Mouse (Mus musculus): ENCODE measurements around the gene Anxa5. TPM values are rescaled to one million over a fixed set of nuclear protein-coding genes. Genes with fewer than 3 reads are reported as not detected.

Gene Anxa5
- polyA plus RNA-seq, 1 experiment from 2014 or later = 115 TPM

DNA sequence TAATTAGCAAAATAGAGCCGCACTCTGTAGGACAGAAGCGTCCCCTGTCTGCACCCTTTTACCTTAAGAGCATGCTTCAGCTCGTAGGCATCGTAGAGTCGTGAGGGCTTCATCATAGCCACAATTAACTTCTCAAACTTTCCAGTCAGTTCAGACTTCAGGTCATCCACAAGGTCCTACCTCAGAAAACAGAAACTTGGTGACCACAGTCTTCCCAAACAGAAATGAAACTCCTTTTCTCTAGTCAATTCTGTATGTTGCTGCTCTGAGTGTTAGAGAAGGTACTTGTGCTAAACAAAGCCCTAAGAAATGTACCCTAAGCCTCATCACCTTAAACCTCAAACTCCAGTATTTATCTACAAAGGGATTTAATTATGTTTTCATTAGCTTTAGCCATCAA lies 13.9 kb downstream of the Anxa5 start:
- DNase-seq (ENCODE audit: low spot score) = no peak
- Histone ChIP-seq H3K27me3 (ENCODE audit: low read depth, poor library complexity, severe bottlenecking) (no peaks in the 10 kb centered on the region), H3K4me1 (0 out of 2 replicates have a peak, but pooled peaks cover 3% of the 10 kb centered on the region), H3K27ac (no peak overlapping the region), H3K4me3 (no peak overlapping the region), H3K9me3 (replicated peaks) (no peaks in the 10 kb centered on the region), H3K36me3 (peaks cover 6% of the 10 kb centered on the region; the same call in 1 of the 2 replicates)
- 75% methylated on average over 5 of the region's 5 CpGs for WGBS

DNA sequence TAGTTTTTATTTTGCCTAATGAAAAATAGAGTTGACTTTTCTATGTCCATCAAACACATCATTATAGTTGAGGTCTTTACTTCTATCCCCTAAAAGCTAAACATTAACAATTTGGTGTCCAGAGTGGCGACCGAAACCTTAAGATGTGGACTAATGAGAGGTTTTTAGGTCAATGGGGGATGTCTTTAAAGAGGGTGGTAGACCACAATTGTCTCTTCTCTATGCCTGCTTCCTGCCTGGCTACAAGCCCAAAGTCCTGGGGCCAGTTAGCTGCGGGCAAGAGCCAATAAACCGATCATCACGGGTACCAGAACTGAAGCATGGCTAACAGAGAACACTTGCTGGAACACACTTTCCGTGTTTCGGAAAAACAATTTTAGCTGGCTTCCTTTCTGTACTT lies 15.0 kb downstream of the Anxa5 start:
- peaks cover 11% of the 10 kb centered on the region; the same call in 1 of the 2 replicates for H3K36me3 ChIP-seq
- 95% methylated on average over 7 of the region's 7 CpGs for WGBS
- H3K27ac ChIP-seq = no peak overlapping the region
- no peaks in the 10 kb centered on the region for H3K9me3 ChIP-seq (replicated peaks)
- no peak for DNase-seq (ENCODE audit: low spot score)
- H3K4me1 ChIP-seq = 0 out of 2 replicates have a peak, but pooled peaks cover 3% of the 10 kb centered on the region
- no peak overlapping the region for H3K4me3 ChIP-seq
- no peaks in the 10 kb centered on the region for H3K27me3 ChIP-seq (ENCODE audit: low read depth, poor library complexity, severe bottlenecking)

DNA sequence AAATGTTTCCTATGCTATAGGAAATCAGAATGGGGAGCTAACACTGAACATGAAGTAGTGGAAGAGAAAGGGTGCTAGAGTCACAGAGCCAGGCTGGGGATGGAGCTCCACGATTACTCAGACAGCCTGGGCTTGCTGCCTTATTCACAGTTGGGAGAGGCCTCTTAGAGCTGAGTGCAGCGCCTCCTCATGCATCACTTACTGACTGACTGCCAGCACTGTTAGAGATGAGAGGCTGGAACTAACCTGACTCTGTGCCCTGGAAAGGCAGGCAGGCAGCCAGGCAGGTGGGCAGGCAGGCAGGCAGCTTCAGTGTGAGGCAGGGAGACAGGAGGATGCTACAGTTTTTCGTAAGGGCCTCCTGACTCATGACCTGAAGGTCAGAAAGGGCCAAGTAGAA lies 20.1 kb downstream of the Anxa5 start:
- no peak overlapping the region for H3K27ac ChIP-seq
- no peaks in the 10 kb centered on the region for H3K27me3 ChIP-seq (ENCODE audit: low read depth, poor library complexity, severe bottlenecking)
- H3K36me3 ChIP-seq = peaks cover 19% of the 10 kb centered on the region
- no peak for DNase-seq (ENCODE audit: low spot score)
- H3K9me3 ChIP-seq (replicated peaks) = no peaks in the 10 kb centered on the region
- no peak overlapping the region for H3K4me3 ChIP-seq
- H3K4me1 ChIP-seq = no peaks in the 10 kb centered on the region
- WGBS = 73% methylated on average over 3 of the region's 3 CpGs

- Histone ChIP-seq H3K27me3 (ENCODE audit: low read depth, poor library complexity, severe bottlenecking) (no peaks in the 10 kb centered on the region), H3K4me3 (no peak overlapping the region), H3K9me3 (replicated peaks) (no peaks in the 10 kb centered on the region), H3K27ac (no peak overlapping the region), H3K4me1 (peaks cover 1% of the 10 kb centered on the region), H3K36me3 (peaks cover 18% of the 10 kb centered on the region)
- WGBS = 93% methylated on average over 8 of the region's 8 CpGs
- no peak for DNase-seq (ENCODE audit: low spot score)
Observed at GRCm38 (mm10) chr3:36455124-36455523, 20.6 kb downstream of the Anxa5 start.

DNA sequence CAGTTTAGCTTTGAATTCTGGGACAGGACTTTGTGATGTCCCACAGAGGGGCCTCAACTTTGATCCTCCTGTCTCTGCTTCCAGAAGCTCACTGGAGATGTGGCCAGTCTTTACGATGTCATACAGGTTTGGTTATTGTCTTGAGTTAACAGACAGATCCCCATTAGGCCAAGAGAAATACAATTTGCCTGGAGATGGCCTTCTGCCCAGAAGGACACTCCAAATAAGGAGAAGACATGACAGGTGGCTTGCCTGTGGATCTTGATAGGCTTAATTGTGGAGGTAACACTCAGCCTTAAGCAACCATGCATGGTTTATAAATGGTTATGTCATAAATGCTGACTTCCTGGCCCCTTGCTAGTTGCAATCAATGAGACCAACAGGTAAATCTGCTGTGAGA lies 23.2 kb downstream of the Anxa5 start:
- Histone ChIP-seq H3K27me3 (ENCODE audit: low read depth, poor library complexity, severe bottlenecking) (no peaks in the 10 kb centered on the region), H3K9me3 (replicated peaks) (no peaks in the 10 kb centered on the region), H3K4me1 (peaks cover 21% of the 10 kb centered on the region), H3K27ac (no peak overlapping the region), H3K4me3 (no peak overlapping the region), H3K36me3 (peaks cover 19% of the 10 kb centered on the region)
- 89% methylated on average over 1 of the region's 1 CpGs for WGBS
- no peak for DNase-seq (ENCODE audit: low spot score)

- Histone ChIP-seq H3K27ac (peak overlapping the region; percentile 75), H3K4me3 (no peak overlapping the region), H3K36me3 (peaks cover 8% of the 10 kb centered on the region; the same call in 1 of the 2 replicates), H3K27me3 (ENCODE audit: low read depth, poor library complexity, severe bottlenecking) (no peaks in the 10 kb centered on the region), H3K9me3 (replicated peaks) (no peaks in the 10 kb centered on the region), H3K4me1 (peaks cover 21% of the 10 kb centered on the region)
- peak; percentile 50 for DNase-seq (ENCODE audit: low spot score)
- WGBS = 31% methylated on average over 20 of the region's 20 CpGs
Observed at GRCm38 (mm10) chr3:36449292-36450165, 26.2 kb downstream of the Anxa5 start.

- H3K36me3 ChIP-seq = 0 out of 2 replicates have a peak, but pooled peaks cover 2% of the 10 kb centered on the region
- H3K4me3 ChIP-seq = no peak overlapping the region
- no peak for DNase-seq (ENCODE audit: low spot score)
- peaks cover 21% of the 10 kb centered on the region for H3K4me1 ChIP-seq
- H3K9me3 ChIP-seq (replicated peaks) = no peaks in the 10 kb centered on the region
- 80% methylated on average over 6 of the region's 6 CpGs for WGBS
- no peak overlapping the region for H3K27ac ChIP-seq
- H3K27me3 ChIP-seq (ENCODE audit: low read depth, poor library complexity, severe bottlenecking) = no peaks in the 10 kb centered on the region
Observed at GRCm38 (mm10) chr3:36446918-36447317, 28.8 kb downstream of the Anxa5 start.

DNA sequence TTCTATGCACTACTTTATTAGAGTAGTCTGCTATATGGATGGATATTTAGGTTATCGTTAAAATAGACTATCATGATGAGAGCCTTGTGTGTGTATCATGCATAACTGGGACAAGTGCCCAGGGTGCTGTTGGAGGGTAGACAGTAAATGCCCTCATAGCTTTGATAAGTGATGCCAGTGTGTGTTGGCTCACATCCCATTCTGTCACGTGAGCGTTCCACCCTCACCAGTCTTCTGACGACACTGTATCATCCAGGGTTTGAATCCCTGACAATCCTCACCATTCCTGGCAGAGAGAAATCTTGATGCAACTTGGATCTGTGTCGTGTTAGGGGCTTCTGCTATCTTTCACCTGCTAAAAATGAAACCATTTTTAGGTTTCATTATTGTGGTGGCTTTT lies 29.2 kb downstream of the Anxa5 start:
- WGBS = 85% methylated on average over 5 of the region's 5 CpGs
- no peaks in the 10 kb centered on the region for H3K27me3 ChIP-seq (ENCODE audit: low read depth, poor library complexity, severe bottlenecking)
- 0 out of 2 replicates have a peak, but pooled peaks cover 2% of the 10 kb centered on the region for H3K36me3 ChIP-seq
- no peak overlapping the region for H3K27ac ChIP-seq
- no peaks in the 10 kb centered on the region for H3K9me3 ChIP-seq (replicated peaks)
- H3K4me3 ChIP-seq = no peak overlapping the region
- no peak for DNase-seq (ENCODE audit: low spot score)
- peaks cover 21% of the 10 kb centered on the region for H3K4me1 ChIP-seq

DNA sequence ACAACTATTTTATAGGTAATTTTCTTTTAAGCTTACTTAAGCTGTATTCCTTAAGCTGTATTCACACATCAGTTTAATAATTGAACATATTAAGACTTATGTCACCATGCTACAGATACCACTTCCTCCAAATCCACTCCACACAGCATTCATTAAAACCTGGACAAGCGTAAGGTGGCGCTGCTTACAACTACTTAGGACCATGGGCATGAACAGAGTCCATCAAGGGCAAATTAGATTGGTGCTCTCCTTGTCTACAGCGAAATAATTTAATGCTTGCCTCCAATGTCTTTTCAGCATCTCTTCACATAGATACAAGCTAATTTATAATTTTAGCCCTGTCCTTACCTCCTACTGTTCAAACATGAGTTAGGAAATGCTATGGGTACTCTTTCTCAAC lies 29.7 kb downstream of the Anxa5 start:
- Histone ChIP-seq H3K4me3 (no peak overlapping the region), H3K27me3 (ENCODE audit: low read depth, poor library complexity, severe bottlenecking) (no peaks in the 10 kb centered on the region), H3K4me1 (peaks cover 21% of the 10 kb centered on the region), H3K36me3 (0 out of 2 replicates have a peak, but pooled peaks cover 2% of the 10 kb centered on the region), H3K27ac (no peak overlapping the region), H3K9me3 (replicated peaks) (no peaks in the 10 kb centered on the region)
- no peak for DNase-seq (ENCODE audit: low spot score)
- WGBS = 89% methylated on average over 3 of the region's 3 CpGs

- Histone ChIP-seq H3K4me3 (no peak overlapping the region), H3K27ac (no peak overlapping the region), H3K27me3 (ENCODE audit: low read depth, poor library complexity, severe bottlenecking) (no peaks in the 10 kb centered on the region), H3K4me1 (no peaks in the 10 kb centered on the region), H3K36me3 (no peaks in the 10 kb centered on the region), H3K9me3 (replicated peaks) (no peaks in the 10 kb centered on the region)
- 2% methylated on average over 2 of the region's 2 CpGs for WGBS
- peak; percentile 56 for DNase-seq (ENCODE audit: low spot score)
Observed at GRCm38 (mm10) chr3:36442426-36442825, 33.3 kb downstream of the Anxa5 start.

GRCm38 (mm10) chr3:36440280-36440679 lies 35.4 kb downstream of the Anxa5 start:
- Histone ChIP-seq H3K36me3 (no peaks in the 10 kb centered on the region), H3K27ac (no peak overlapping the region), H3K27me3 (ENCODE audit: low read depth, poor library complexity, severe bottlenecking) (no peaks in the 10 kb centered on the region), H3K4me1 (no peaks in the 10 kb centered on the region), H3K9me3 (replicated peaks) (no peaks in the 10 kb centered on the region), H3K4me3 (no peak overlapping the region)
- DNase-seq (ENCODE audit: low spot score) = no peak
- WGBS = 83% methylated on average over 4 of the region's 4 CpGs

DNA sequence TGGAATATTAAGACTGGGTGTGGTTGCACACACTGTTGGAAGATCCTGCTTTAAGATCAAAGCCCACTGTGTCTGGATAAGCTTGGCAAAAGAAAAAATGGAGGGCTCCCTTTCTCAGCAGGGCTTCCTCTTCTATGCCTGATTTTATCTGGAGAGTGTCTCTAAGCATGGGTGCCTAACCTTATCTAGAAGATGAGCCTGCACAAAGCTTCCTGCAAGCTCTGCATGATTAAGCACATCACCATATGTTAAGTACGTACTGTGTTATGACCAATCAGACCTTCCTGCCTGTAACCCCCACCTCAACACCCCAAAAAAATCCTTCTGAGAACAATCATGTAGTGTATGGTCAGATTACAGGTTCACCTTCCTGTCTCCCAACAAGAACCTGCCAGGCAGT lies 45.3 kb downstream of the Anxa5 start:
- WGBS = 97% methylated on average over 1 of the region's 1 CpGs
- Histone ChIP-seq H3K27me3 (ENCODE audit: low read depth, poor library complexity, severe bottlenecking) (no peaks in the 10 kb centered on the region), H3K9me3 (replicated peaks) (no peaks in the 10 kb centered on the region), H3K4me1 (no peaks in the 10 kb centered on the region), H3K36me3 (no peaks in the 10 kb centered on the region), H3K4me3 (no peak overlapping the region), H3K27ac (no peak overlapping the region)
- DNase-seq (ENCODE audit: low spot score) = no peak

- no peak overlapping the region for H3K27ac ChIP-seq
- WGBS = 97% methylated on average over 8 of the region's 8 CpGs
- DNase-seq (ENCODE audit: low spot score) = no peak
- no peaks in the 10 kb centered on the region for H3K27me3 ChIP-seq (ENCODE audit: low read depth, poor library complexity, severe bottlenecking)
- H3K4me3 ChIP-seq = no peak overlapping the region
- H3K4me1 ChIP-seq = no peaks in the 10 kb centered on the region
- H3K36me3 ChIP-seq = no peaks in the 10 kb centered on the region
- no peaks in the 10 kb centered on the region for H3K9me3 ChIP-seq (replicated peaks)
Observed at GRCm38 (mm10) chr3:36427386-36427785, 48.3 kb downstream of the Anxa5 start.
